Mouse (Mus musculus) forebrain, embryonic 14.5 days (tissue): ENCODE measurements at regions not wholly inside any gene's neighbourhood (a gene's known extent, or its start where the extent isn't known, plus 50 kb on each side); places are given as distances from the start of the nearest gene placed in this dataset.
"Not testable (repeated sequence)": the region's sequence is repeated elsewhere in the genome, so short reads cannot be mapped to it uniquely, and the experiment has no call there.

Experiments
- ATAC-seq: fragments of 200-750 bp; cut with Nextera tagmentation; 2 replicates; pipeline ENCODE4 v1.8.0; 2017; ENCODE audit warnings: mild to moderate bottlenecking, moderate library complexity
- DNase-seq: peaks from one replicate; pipeline ENCODE4 v3.0.0-alpha.2; 2015; ENCODE audit warnings: low spot score
- H3K27ac ChIP-seq: fragments of 300-500 bp; sonication (generic); 2 replicates; pipeline ENCODE4 v1.5.1; 2014; ENCODE audit warnings: low read depth, mild to moderate bottlenecking, control low read depth, low read length, moderate library complexity
- H3K27me3 ChIP-seq: fragments of 300-500 bp; sonication (generic); replicated peaks from 2 replicates; pipeline ENCODE4 v1.6.1; 2014; ENCODE audit warnings: low read length, control low read depth, mixed read lengths; ENCODE audit not compliant: control insufficient read depth, insufficient read depth
- H3K36me3 ChIP-seq: fragments of 300-500 bp; sonication (generic); 2 replicates; pipeline ENCODE4 v1.6.1; 2014; ENCODE audit warnings: low read length, control low read depth; ENCODE audit not compliant: control insufficient read depth, insufficient read depth
- H3K4me1 ChIP-seq: fragments of 300-500 bp; sonication (generic); 2 replicates; pipeline ENCODE4 v1.6.1; 2014; ENCODE audit warnings: antibody characterized with exemption, low read length, control low read depth; ENCODE audit not compliant: control insufficient read depth, insufficient read depth
- H3K4me2 ChIP-seq: fragments of 300-500 bp; sonication (generic); 2 replicates; pipeline ENCODE4 v1.6.1; 2014; ENCODE audit warnings: mild to moderate bottlenecking, control low read depth, low read length
- H3K4me3 ChIP-seq: fragments of 300-500 bp; sonication (generic); 2 replicates; pipeline ENCODE4 v1.5.1; 2014; ENCODE audit warnings: low read depth, low read length, control low read depth
- H3K9ac ChIP-seq: fragments of 300-500 bp; sonication (generic); 2 replicates; pipeline ENCODE4 v1.6.1; 2014; ENCODE audit warnings: mild to moderate bottlenecking, low read length, control low read depth, moderate library complexity
- H3K9me3 ChIP-seq: fragments of 300-500 bp; sonication (generic); replicated peaks from 2 replicates; pipeline ENCODE4 v1.6.1; 2016; ENCODE audit warnings: low read length, control low read depth, mixed read lengths; ENCODE audit not compliant: control insufficient read depth
- WGBS: fragments of 180-500 bp; shearing (Covaris S2); extraction: QIAGEN DNeasy Blood & Tissue Kit; methylation state at CpG from one replicate; pipeline ENCODE4 v1.1.7; 2014; 5-methylcytosine and 5-hydroxymethylcytosine counted together

DNA sequence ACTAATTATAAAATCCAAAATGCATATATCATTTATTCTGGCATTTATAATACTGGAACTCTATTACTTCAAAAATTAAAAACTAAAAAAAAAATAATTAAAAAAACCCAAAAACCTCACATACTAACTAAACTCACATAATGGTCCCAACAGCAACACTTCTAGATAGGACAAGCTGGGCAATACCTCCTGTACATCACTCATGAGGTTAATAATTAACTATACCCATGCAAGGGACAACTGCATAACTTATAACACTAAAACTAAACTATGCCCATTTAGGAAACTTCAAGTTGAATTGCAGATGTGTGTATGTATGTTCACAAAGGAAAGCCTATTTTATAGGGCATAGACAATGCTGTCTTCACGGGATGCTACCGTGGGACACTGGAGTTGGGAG lies 263.0 kb upstream of the Smim15 start:
- WGBS = 97% methylated on average over 2 of the region's 2 CpGs

DNA sequence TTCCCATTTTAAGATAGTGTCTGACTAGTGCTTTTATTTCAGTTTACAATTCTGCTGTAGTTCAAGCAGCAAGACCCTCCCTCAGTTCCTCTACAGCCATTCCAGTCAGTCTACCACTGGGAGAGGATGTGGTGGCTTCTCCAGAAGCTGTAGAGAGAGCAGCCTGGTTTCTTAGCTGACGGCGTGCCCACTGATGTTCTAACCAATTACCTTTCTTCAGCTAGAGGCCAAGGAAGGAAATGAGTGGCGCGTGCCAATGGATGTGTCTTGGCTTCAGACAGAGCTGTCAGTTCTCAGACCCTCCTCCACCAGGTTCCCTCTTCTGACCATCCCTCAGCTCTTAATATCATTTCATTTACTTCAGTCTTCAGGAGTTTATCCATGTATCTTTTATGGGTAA lies 264.7 kb upstream of the Smim15 start:
- H3K9me3 ChIP-seq = no peaks in the 10 kb centered on the region
- no peaks in the 10 kb centered on the region for H3K36me3 ChIP-seq
- no peak overlapping the region for H3K4me2 ChIP-seq
- DNase-seq (no peak), ATAC-seq (no peak)
- no peak overlapping the region for H3K4me3 ChIP-seq
- 88% methylated on average over 4 of the region's 4 CpGs for WGBS
- no peaks in the 10 kb centered on the region for H3K27me3 ChIP-seq
- no peak overlapping the region for H3K9ac ChIP-seq
- no peak overlapping the region for H3K27ac ChIP-seq
- H3K4me1 ChIP-seq = no peaks in the 10 kb centered on the region

More for the DNA sequence above, 263.0 kb upstream of the Smim15 start:
- no peak overlapping the region for H3K9ac ChIP-seq
- H3K27ac ChIP-seq = no peak overlapping the region
- ATAC-seq (no peak), DNase-seq (no peak)
- no peaks in the 10 kb centered on the region for H3K36me3 ChIP-seq
- H3K27me3 ChIP-seq = no peaks in the 10 kb centered on the region
- H3K4me1 ChIP-seq = no peaks in the 10 kb centered on the region
- H3K9me3 ChIP-seq = no peaks in the 10 kb centered on the region
- no peak overlapping the region for H3K4me2 ChIP-seq
- H3K4me3 ChIP-seq = no peak overlapping the region

DNA sequence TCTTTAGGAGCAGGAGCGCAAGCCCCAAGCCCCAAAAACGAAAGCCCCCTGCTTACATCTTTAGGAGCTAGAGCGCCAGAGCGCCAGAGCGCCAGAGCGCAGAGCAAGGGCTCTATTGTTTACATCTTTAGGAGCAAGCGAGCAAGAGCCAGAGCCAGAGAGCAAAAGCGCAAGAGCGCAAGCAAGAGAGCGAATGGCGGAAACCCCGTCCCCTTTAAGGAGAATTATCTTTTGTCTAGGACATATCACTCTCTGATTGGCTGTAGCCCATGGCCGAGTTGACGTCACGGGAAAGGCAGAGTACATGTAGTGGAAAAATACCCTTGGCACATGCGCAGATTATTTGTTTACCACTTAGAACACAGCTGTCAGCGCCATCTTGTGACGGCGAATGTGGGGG lies 269.7 kb upstream of the Smim15 start:
- not testable (repeated sequence) for ATAC-seq, H3K27me3 ChIP-seq, H3K9ac ChIP-seq, H3K9me3 ChIP-seq, H3K36me3 ChIP-seq, H3K4me1 ChIP-seq, H3K27ac ChIP-seq, H3K4me3 ChIP-seq, DNase-seq, H3K4me2 ChIP-seq
- WGBS = 93% methylated on average over 19 of the region's 19 CpGs

DNA sequence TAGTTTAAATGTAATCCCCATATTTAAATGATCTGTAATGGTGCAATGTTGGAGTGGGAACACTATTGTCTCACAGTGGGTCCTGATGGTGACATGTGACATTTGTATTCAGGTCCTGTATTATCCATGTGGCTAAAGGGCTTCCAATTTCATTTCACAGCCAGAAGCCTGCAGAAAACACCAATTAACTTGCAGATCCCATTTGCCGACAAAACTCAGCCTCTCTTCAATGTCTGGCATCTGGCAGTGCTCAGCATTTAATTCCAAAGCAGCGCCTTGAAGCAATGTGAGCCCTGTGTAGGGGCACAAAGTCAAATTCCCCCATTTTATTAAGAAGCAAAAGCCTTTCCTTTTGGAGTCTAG lies 277.0 kb upstream of the Smim15 start:
- Histone ChIP-seq H3K4me3 (no peak overlapping the region), H3K9me3 (no peaks in the 10 kb centered on the region), H3K4me2 (no peak overlapping the region), H3K27me3 (no peaks in the 10 kb centered on the region), H3K9ac (no peak overlapping the region), H3K4me1 (peaks cover 26% of the 10 kb centered on the region), H3K36me3 (peaks cover 7% of the 10 kb centered on the region; the same call in 1 of the 2 replicates), H3K27ac (peak overlapping the region; percentile 50; the same call in 1 of the 2 replicates)
- DNase-seq (peak; percentile 94), ATAC-seq (peak; percentile 96)
- WGBS = 0% methylated on average over 2 of the region's 2 CpGs

DNA sequence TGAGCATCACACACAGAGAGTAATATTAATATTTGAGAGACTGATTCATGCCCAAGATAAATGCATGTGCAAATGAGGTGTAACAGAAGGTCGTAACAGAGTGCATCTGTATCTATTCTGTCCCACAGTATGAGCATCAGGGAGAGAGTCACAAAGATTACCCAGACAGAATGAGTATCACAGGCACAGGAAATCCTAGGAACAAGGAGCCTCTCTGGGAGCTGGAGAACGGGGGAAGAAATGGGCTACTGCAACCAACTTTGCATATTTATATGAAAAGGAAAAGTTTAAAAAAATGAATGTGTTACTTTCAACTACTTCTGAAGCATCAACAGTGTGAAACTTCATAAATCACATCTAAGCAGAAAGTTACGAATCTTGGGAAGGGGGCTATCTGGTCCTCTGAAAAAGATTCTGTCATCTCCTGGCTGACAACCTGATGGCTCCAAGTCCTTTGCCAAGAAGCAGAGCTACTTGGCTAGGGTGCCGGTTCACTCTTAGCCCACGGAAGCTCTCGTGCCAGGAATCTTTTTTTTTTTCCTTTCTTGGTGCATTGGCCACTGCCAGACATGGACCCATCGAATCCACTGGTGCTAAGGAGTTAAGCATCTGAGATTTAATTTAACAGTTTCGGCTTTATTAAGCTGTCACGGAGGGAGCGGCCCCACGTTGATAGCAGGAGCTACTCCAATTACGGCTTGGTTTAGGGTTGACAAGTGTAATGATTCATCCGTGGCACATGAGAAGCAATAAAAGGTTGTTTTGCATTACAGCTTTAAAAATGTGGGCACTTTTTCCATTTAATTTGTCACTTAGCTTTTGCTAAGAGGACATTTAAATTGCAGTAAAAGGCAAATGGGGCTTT lies 277.6 kb upstream of the Smim15 start:
- WGBS = 10% methylated on average over 13 of the region's 13 CpGs
- H3K27ac ChIP-seq = peak overlapping the region; percentile 49; the same call in 1 of the 2 replicates
- no peak overlapping the region for H3K4me2 ChIP-seq
- no peaks in the 10 kb centered on the region for H3K9me3 ChIP-seq
- H3K4me1 ChIP-seq = peaks cover 26% of the 10 kb centered on the region
- H3K27me3 ChIP-seq = no peaks in the 10 kb centered on the region
- no peak overlapping the region for H3K9ac ChIP-seq
- DNase-seq = peak; percentile 95
- no peak overlapping the region for H3K4me3 ChIP-seq
- peak; percentile 94 for ATAC-seq
- H3K36me3 ChIP-seq = peaks cover 7% of the 10 kb centered on the region; the same call in 1 of the 2 replicates

DNA sequence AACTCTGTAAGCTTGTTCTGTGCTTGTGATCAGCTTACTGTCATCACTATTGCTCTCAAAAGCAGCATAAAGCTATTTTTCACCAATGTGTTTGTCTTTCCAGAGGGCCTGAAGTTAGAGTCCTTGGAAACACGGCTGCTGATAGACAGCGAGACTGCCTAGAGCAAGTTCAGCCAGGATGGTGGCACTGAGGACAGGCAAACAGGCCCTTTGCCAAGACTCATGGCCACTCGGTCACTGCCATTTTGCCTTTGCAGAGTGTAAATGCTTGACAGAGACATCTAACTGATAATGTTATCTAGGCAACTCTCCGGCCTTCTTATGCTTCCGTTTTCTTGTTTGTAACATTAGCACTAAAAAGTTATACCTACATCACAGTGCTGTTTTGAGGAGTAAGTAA lies 280.3 kb upstream of the Smim15 start:
- Histone ChIP-seq H3K4me1 (peaks cover 26% of the 10 kb centered on the region), H3K36me3 (0 out of 2 replicates have a peak, but pooled peaks cover 4% of the 10 kb centered on the region), H3K9ac (no peak overlapping the region), H3K4me2 (no peak overlapping the region), H3K27me3 (no peaks in the 10 kb centered on the region), H3K9me3 (no peaks in the 10 kb centered on the region), H3K4me3 (no peak overlapping the region), H3K27ac (no peak overlapping the region)
- ATAC-seq (no peak), DNase-seq (no peak)
- WGBS = 92% methylated on average over 5 of the region's 5 CpGs

DNA sequence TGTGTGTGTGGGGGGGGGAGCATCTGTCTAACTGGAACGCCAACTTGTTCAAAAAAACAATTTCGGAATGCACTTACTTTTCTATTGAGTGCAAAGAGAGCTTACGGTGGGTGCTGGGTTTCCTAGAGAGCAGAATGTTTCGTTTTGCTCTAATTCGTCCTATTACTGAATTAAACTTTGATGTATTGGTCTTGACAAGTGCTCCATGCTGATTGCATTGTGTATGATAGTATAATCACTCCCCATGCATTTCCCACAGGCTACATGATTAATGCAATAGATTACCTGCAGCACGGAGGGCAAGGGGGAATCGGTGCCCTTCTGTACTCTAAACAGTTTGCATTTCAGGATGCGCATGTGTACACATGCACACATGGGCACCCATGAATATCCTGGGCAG lies 283.7 kb upstream of the Smim15 start:
- DNase-seq (no peak), ATAC-seq (no peak)
- no peak overlapping the region for H3K9ac ChIP-seq
- H3K4me3 ChIP-seq = no peak overlapping the region
- no peaks in the 10 kb centered on the region for H3K9me3 ChIP-seq
- 75% methylated on average over 8 of the region's 8 CpGs for WGBS
- no peak overlapping the region for H3K4me2 ChIP-seq
- no peaks in the 10 kb centered on the region for H3K4me1 ChIP-seq
- no peaks in the 10 kb centered on the region for H3K27me3 ChIP-seq
- H3K36me3 ChIP-seq = 0 out of 2 replicates have a peak, but pooled peaks cover 4% of the 10 kb centered on the region
- H3K27ac ChIP-seq = no peak overlapping the region

DNA sequence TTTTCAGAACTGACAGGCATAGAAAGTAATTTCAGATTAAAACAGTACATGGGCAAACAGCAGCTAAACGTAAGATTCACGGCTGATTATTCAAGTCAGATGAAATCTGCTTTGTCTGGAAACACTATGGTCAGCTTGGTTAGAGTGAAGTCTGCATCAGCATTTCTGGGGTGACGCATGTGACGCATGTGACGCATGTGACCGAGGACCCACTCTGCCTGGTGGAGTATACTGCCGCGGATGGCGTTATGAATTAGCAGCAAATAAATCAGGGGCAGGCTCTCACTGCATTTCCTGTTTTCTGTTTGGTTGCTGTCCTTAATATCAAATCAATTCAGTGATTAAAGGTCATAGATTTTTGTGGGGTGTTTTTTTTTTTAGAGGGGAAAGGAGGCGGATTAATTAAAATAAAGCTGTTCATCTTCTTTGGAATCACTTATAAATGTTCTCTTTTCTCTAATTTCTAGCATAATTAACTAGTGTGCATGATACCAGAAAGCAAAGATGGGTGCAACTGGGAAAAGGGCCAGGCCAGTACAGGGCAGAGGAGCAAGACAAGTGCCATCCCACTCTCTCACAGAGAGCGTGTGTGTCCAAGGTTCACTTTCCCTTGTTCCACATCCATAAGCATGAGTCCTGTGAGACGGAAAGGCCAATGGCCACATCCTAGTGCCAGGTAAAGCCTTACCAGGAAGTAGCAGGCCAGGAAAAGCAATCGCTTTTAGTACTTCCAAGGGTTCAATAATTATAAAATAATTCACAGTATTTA lies 285.7 kb upstream of the Smim15 start:
- H3K4me2 ChIP-seq = no peak overlapping the region
- H3K9ac ChIP-seq = no peak overlapping the region
- H3K4me1 ChIP-seq = no peaks in the 10 kb centered on the region
- H3K4me3 ChIP-seq = no peak overlapping the region
- ATAC-seq (no peak), DNase-seq (no peak)
- no peaks in the 10 kb centered on the region for H3K36me3 ChIP-seq
- H3K27me3 ChIP-seq = no peaks in the 10 kb centered on the region
- WGBS = 93% methylated on average over 13 of the region's 13 CpGs
- H3K9me3 ChIP-seq = no peaks in the 10 kb centered on the region
- no peak overlapping the region for H3K27ac ChIP-seq

DNA sequence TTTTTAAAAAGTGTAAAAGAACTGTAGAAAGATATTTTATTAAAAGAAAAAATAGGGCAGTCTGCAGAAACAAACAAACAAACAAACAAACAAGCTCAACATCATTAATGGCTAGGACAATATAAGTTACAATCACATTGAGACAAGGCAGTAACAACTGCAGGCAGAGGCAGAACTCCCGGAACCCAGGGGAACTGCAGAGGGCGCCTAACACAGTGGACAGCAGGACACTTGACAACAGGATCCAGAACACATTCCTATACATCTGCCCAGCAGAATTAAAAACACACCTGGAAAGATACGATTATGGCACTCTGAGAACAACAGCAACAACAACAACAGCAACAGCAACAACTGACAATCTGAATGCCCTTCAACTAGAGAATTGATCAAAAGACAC lies 291.5 kb upstream of the Smim15 start:
- Histone ChIP-seq H3K4me3 (no peak overlapping the region), H3K27me3 (no peaks in the 10 kb centered on the region)

More for the DNA sequence above, 291.5 kb upstream of the Smim15 start:
- no peak overlapping the region for H3K27ac ChIP-seq
- no peak for DNase-seq
- no peaks in the 10 kb centered on the region for H3K9me3 ChIP-seq
- no peaks in the 10 kb centered on the region for H3K4me1 ChIP-seq
- no peak overlapping the region for H3K9ac ChIP-seq
- H3K4me2 ChIP-seq = no peak overlapping the region
- WGBS = 61% methylated on average over 3 of the region's 3 CpGs
- no peaks in the 10 kb centered on the region for H3K36me3 ChIP-seq
- no peak for ATAC-seq
